Mouse (Mus musculus): ENCODE measurements around the gene Gm7247. TPM values are rescaled to one million over a fixed set of nuclear protein-coding genes. Genes with fewer than 3 reads are reported as not detected.
"Not testable (repeated sequence)": the region's sequence is repeated elsewhere in the genome, so short reads cannot be mapped to it uniquely, and the experiment has no call there.

Gene Gm7247
- total RNA-seq, 2 experiments from 2014 or later: not detected

GRCm38 (mm10) chr14:51483671-51484070 lies 122.1 kb downstream of the Gm7247 start:
- DNase-seq (ENCODE audit: low spot score): no peak
- intact Hi-C loops (cut with DNase I): loop anchor here (5.0 kb wide), 1 partner anchor 381 kb away; no protein-coding TSS in a partner anchor

- intact Hi-C loops (cut with DNase I): no loop called here
- DNase-seq (ENCODE audit: low spot score): no peak
These were observed 124.6 kb downstream of the Gm7247 start for GRCm38 (mm10) chr14:51486111-51486510.

GRCm38 (mm10) chr14:51495781-51496180 lies 134.2 kb downstream of the Gm7247 start:
- intact Hi-C loops (cut with DNase I): no loop called here
- no peak for DNase-seq (ENCODE audit: low spot score)

GRCm38 (mm10) chr14:51496955-51497354 lies 135.4 kb downstream of the Gm7247 start:
- DNase-seq (ENCODE audit: low spot score): no peak
- intact Hi-C loops (cut with DNase I): no loop called here

GRCm38 (mm10) chr14:51497958-51498357 lies 136.4 kb downstream of the Gm7247 start:
- intact Hi-C loops (cut with DNase I): no loop called here
- no peak for DNase-seq (ENCODE audit: low spot score)

- no peak for DNase-seq (ENCODE audit: low spot score)
- intact Hi-C loops (cut with DNase I): no loop called here
These were observed 138.2 kb downstream of the Gm7247 start for GRCm38 (mm10) chr14:51499707-51500275.

- DNase-seq (ENCODE audit: low spot score): no peak
- intact Hi-C loops (cut with DNase I): no loop called here
These were observed 138.9 kb downstream of the Gm7247 start for GRCm38 (mm10) chr14:51500461-51500860.

GRCm38 (mm10) chr14:51507416-51507815 lies 145.9 kb downstream of the Gm7247 start:
- intact Hi-C loops (cut with DNase I): no loop called here

GRCm38 (mm10) chr14:51552490-51552889 lies 190.9 kb downstream of the Gm7247 start, which contains the start of gene Gm5622:
TSS of gene Gm5622 (plus strand) at chr14:51552790.
- intact Hi-C loops (cut with DNase I): no loop called here
- DNase-seq (ENCODE audit: low spot score): no peak

More at GRCm38 (mm10) chr14:51507416-51507815, 145.9 kb downstream of the Gm7247 start:
- no peak for DNase-seq (ENCODE audit: low spot score)

- DNase-seq (ENCODE audit: low spot score): not testable (repeated sequence)
These were observed 212.4 kb downstream of the Gm7247 start, which contains the start of gene Gm17175 for GRCm38 (mm10) chr14:51573963-51574362. TSS of gene Gm17175 (minus strand) at chr14:51574063.

GRCm38 (mm10) chr14:51592039-51592438 lies 230.5 kb downstream of the Gm7247 start, which contains the start of gene Gm17174:
TSS of gene Gm17174 (minus strand) at chr14:51592139.
- intact Hi-C loops (cut with DNase I); DNase-seq (ENCODE audit: low spot score): not testable (repeated sequence)

More at GRCm38 (mm10) chr14:51573963-51574362, 212.4 kb downstream of the Gm7247 start, which contains the start of gene Gm17175:
- intact Hi-C loops (cut with DNase I): not testable (repeated sequence)

- no peak for DNase-seq (ENCODE audit: low spot score)
- intact Hi-C loops (cut with DNase I): no loop called here
These were observed 249.7 kb downstream of the Gm7247 start, which contains the start of gene Gm17078 for GRCm38 (mm10) chr14:51611210-51611609. TSS of gene Gm17078 (minus strand) at chr14:51611310.

Other genes starting within 250 kb of the Gm7247 start
- gene Eddm3b, start 247.3 kb upstream of the Gm7247 start, total RNA-seq (2021): not detected
- gene Rnase6, start 237.8 kb upstream of the Gm7247 start, total RNA-seq (2021): under 1 TPM in 1 of 2 experiments, not detected in 1; 0.73 TPM
- gene Rnase1, start 215.0 kb upstream of the Gm7247 start, total RNA-seq (2021): under 1 TPM; 0.52 to 0.53 TPM
- not detected for gene Rnase2b, start 199.5 kb upstream of the Gm7247 start, total RNA-seq (2021)
- not detected for gene Ang2, start 162.6 kb upstream of the Gm7247 start, total RNA-seq (2021)
- not detected for gene Ear14, start 158.4 kb upstream of the Gm7247 start, total RNA-seq (2021)
- not detected for gene Rnase2a, start 105.6 kb upstream of the Gm7247 start, total RNA-seq (2021)
- not detected for gene Vmn2r88, start 49.1 kb downstream of the Gm7247 start, total RNA-seq (2021)
- gene Vmn2r89, start 90.1 kb downstream of the Gm7247 start, total RNA-seq (2021): not detected
- not detected for gene Gm5622, start 191.0 kb downstream of the Gm7247 start, total RNA-seq (2021)
- not detected for gene Gm17175, start 212.3 kb downstream of the Gm7247 start, total RNA-seq (2021)
- not detected for gene Gm17174, start 230.4 kb downstream of the Gm7247 start, total RNA-seq (2021)
- not detected for gene Gm17078, start 249.6 kb downstream of the Gm7247 start, total RNA-seq (2021)